Mouse (Mus musculus): ENCODE measurements around the gene Gpr152. TPM values are rescaled to one million over a fixed set of nuclear protein-coding genes. Genes with fewer than 3 reads are reported as not detected.

Gene Gpr152
- total RNA-seq, 2 experiments from 2014 or later, result not detected

- intact Hi-C loops (cut with DNase I), result loop anchor here (2.0 kb wide), 1 partner anchor 15 kb away; the partner anchor contains the start of gene Rps6kb2
- no peak for DNase-seq
Measured at GRCm38 (mm10) chr19:4147782-4148490, 8.3 kb downstream of the Gpr152 start.

- peak; percentile 99 for DNase-seq
- intact Hi-C loops (cut with DNase I), result loop anchor here (2.0 kb wide), 1 partner anchor 14 kb away; the partner anchor contains the start of gene Rps6kb2
Measured at GRCm38 (mm10) chr19:4148491-4148806, 8.9 kb downstream of the Gpr152 start, which contains the start of gene Coro1b. Coro1b (plus strand) TSS chr19:4148619.

- intact Hi-C loops (cut with DNase I), result loop anchor here (2.0 kb wide), 1 partner anchor 14 kb away; the partner anchor contains the start of gene Rps6kb2
- DNase-seq, result no peak
Measured at GRCm38 (mm10) chr19:4148819-4149218, 9.2 kb downstream of the Gpr152 start.

GRCm38 (mm10) chr19:4149283-4149682 is 9.7 kb downstream of the Gpr152 start:
- no peak for DNase-seq
- intact Hi-C loops (cut with DNase I), result loop anchor here (2.0 kb wide), 1 partner anchor 14 kb away; the partner anchor contains the start of gene Rps6kb2

- intact Hi-C loops (cut with DNase I), result loop anchor here (2.0 kb wide), 1 partner anchor 13 kb away; the partner anchor contains the start of gene Rps6kb2
- no peak for DNase-seq
Measured at GRCm38 (mm10) chr19:4149764-4150461, 10.3 kb downstream of the Gpr152 start.

GRCm38 (mm10) chr19:4150567-4151487 is 11.2 kb downstream of the Gpr152 start:
- no peak for DNase-seq
- intact Hi-C loops (cut with DNase I), result no loop called here

GRCm38 (mm10) chr19:4151488-4151860 is 11.9 kb downstream of the Gpr152 start:
- intact Hi-C loops (cut with DNase I), result no loop called here

GRCm38 (mm10) chr19:4151898-4152297 is 12.3 kb downstream of the Gpr152 start:
- intact Hi-C loops (cut with DNase I), result no loop called here
- DNase-seq, result no peak

More at GRCm38 (mm10) chr19:4151488-4151860, 11.9 kb downstream of the Gpr152 start:
- no peak for DNase-seq

GRCm38 (mm10) chr19:4152445-4153231 is 13.1 kb downstream of the Gpr152 start:
- no peak for DNase-seq
- intact Hi-C loops (cut with DNase I), result no loop called here

GRCm38 (mm10) chr19:4153232-4153654 is 13.7 kb downstream of the Gpr152 start, which contains the start of gene Ptprcap:
Ptprcap (plus strand) TSS chr19:4153604.
- intact Hi-C loops (cut with DNase I), result no loop called here
- DNase-seq, result peak in 1 of 2 experiments; percentile 57

- intact Hi-C loops (cut with DNase I), result no loop called here
- no peak for DNase-seq
Measured at GRCm38 (mm10) chr19:4154437-4155222, 15.0 kb downstream of the Gpr152 start.

GRCm38 (mm10) chr19:4155223-4156072 is 15.9 kb downstream of the Gpr152 start:
- no peak for DNase-seq
- intact Hi-C loops (cut with DNase I), result no loop called here

- DNase-seq, result no peak
- intact Hi-C loops (cut with DNase I), result no loop called here
Measured at GRCm38 (mm10) chr19:4156073-4156579, 16.5 kb downstream of the Gpr152 start.

GRCm38 (mm10) chr19:4156771-4157170 is 17.2 kb downstream of the Gpr152 start:
- intact Hi-C loops (cut with DNase I), result no loop called here
- DNase-seq, result no peak

- no peak for DNase-seq
- intact Hi-C loops (cut with DNase I), result no loop called here
Measured at GRCm38 (mm10) chr19:4159049-4159448, 19.5 kb downstream of the Gpr152 start.

GRCm38 (mm10) chr19:4162646-4163542 is 23.3 kb downstream of the Gpr152 start, which contains the start of gene Rps6kb2:
Rps6kb2 (minus strand) TSS chr19:4163354.
- intact Hi-C loops (cut with DNase I), result loop anchor here (2.0 to 5.0 kb wide), 2 partner anchors 14 to 34 kb away; partner anchors contain the start of gene Coro1b
- peak; percentile 95 to 97 for DNase-seq

Data from heart, postnatal 14 days (tissue).